Mouse (Mus musculus) gastrocnemius, adult 18-20 months (tissue): ENCODE data around the gene Pkp4. TPM values are rescaled to one million over a fixed set of nuclear protein-coding genes. Genes with fewer than 3 reads are reported as not detected.
"Not testable (repeated sequence)": the region's sequence is repeated elsewhere in the genome, so short reads cannot be mapped to it uniquely, and the experiment has no call there.

Source experiments
- DNase-seq: peaks from one replicate; pipeline ENCODE4 v3.0.0; 2021; ENCODE audit warnings: low spot score
- total RNA-seq, 2 experiments: library from RNA; stranded (reverse); gene quantifications; 2 replicates each; pipeline ENCODE4 v1.2.3; 2021

The Pkp4 gene
- total RNA-seq, 2 experiments from 2014 or later = 18.3 to 24.0 TPM

DNA sequence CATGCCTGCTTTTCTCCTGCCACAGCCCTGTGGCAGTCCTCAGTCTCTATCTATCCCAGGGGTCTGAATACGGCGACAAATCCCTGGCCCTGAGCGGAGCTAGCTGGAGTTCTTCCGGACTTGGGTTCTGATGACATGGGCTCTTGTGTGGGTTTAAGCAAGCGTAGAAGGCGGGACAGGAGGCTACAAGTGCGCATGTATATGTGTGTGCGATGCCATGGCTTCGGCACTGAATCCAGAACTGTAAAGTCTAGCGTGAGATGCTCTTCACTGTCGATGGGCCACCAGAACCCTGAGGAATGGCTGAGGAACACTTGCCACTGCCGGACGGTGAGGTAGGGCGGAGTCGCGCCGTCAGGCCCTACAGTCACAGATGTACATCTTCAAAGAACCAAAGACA lies 222.6 kb downstream of the Pkp4 start:
- DNase-seq = no peak

DNA sequence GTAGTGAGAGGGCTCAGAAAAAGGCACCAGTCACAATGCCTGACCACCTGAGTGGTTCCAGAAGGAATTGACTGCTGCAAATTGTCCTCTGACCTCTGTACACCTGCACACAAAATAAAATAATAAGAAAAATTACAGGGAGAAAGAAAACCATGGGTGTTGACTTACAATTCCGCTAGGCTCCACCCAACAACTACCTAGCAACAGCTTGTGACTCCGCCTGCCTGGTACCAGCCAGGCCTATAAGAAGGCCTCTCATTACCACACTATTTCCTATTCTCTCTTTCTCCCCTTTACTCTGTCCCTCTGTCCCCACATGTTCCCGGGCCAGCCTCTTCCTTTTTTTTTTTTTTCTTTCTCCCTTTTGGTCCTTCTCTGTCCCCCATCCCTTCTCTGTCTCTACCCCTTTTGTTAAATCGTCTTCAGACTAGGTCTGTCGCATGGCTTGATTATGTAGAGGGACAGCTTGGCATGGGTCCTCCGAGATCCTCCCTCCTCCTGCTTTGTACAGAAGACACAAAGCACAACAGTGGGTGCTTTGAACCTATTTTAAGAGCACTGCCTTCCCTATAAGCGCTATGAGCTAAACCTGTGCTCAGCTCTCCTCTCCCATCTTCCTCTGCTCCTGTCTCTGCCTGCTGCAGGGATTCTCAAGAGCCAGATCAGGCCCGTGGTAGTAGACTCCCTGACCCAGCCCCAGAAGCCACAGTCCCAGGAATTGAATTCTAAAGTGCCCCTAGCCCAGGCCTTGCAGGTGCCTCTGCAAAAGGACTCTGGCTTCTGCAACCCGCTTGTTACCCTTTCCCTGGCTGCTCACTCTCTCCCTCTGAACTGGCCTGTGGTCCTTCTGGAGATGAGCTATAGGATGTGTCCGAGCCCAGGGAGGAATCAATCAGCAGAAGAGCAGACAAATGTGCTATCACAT lies 223.5 kb downstream of the Pkp4 start:
- DNase-seq = no peak

GRCm38 (mm10) chr2:59385211-59385935 lies 224.7 kb downstream of the Pkp4 start:
- DNase-seq = no peak

GRCm38 (mm10) chr2:59389971-59390370 lies 229.3 kb downstream of the Pkp4 start:
- DNase-seq = no peak

DNA sequence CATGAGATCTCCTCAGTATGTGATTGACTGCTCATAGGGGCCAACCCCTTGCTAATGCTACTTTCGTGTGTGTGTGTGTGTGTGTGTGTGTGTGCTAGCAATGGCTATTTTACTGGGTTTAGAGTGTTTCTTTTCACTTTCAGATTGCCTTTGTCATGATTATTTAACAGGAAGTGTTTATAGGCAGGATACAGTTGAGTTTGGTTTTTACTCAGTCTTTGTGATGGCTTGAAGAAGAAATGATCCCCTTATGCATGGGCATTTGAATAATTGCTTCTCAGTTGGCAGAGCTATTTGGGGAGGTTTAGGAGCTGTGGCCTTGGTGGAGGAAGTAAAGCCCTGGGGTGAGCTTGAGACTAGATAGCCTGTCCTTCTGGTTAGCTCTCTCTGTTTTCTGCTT lies 232.5 kb downstream of the Pkp4 start:
- DNase-seq = no peak

DNA sequence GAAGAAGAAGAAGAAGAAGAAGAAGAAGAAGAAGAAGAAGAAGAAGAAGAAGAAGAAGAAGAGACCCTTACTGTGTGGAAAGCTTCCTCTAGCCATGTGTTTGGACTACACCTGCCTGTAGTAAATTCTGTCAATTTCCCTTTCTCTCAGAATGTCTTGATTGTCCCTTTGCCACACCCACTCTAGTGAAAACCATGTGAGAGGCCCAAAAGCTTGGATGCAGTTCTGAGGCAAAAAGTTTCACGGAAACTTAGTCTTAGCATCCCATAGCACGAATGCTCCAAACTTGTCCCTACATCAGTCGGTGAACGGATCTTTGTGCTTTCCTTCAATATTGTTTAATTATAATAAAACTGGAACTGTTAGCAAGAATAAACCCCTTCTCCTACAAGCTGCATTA lies 234.0 kb downstream of the Pkp4 start:
- DNase-seq = no peak

- DNase-seq = not testable (repeated sequence)
Observed at GRCm38 (mm10) chr2:59395160-59395650, 234.6 kb downstream of the Pkp4 start.

- no peak for DNase-seq
Observed at GRCm38 (mm10) chr2:59396555-59396954, 235.9 kb downstream of the Pkp4 start.

DNA sequence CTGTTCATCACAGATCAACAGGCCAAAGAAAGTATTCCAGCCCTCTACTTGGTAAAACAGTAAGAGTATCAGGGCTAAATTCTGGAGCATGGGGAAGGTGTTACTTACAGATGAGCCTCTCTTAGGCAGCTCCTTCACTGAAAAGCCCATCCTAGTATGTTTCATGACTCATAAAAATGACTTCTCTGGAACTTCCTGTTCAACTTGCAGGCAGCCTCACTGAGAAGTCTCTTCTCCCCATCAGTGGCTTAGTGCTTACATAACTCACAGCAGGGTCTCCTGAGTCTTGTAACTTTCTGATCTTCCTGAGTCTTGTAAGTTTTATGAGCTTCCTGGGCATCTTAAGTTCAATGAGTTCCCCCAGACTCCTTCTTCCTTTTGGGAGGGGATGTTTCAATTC lies 236.9 kb downstream of the Pkp4 start:
- DNase-seq = no peak

- DNase-seq = peak; percentile 6
Observed at GRCm38 (mm10) chr2:59400901-59401378, 240.3 kb downstream of the Pkp4 start.

- peak; percentile 26 for DNase-seq
Observed at GRCm38 (mm10) chr2:59401841-59402461, 241.3 kb downstream of the Pkp4 start.

GRCm38 (mm10) chr2:59404022-59404421 lies 243.4 kb downstream of the Pkp4 start:
- no peak for DNase-seq

Other genes with a start within 250 kb of the Pkp4 start
- gene Ccdc148, start 167 bp upstream of the Pkp4 start, total RNA-seq = under 1 TPM; 0.05 TPM